Mouse (Mus musculus) olfactory bulb, adult 2 months (tissue): ENCODE data around the gene Ube4b.

Source experiments
- CTCF ChIP-seq: fragments of 200-500 bp; IDR thresholded peaks from 2 replicates; pipeline ENCODE4 v1.5.1; 2012; ENCODE audit warnings: low read depth, mild to moderate bottlenecking, low read length, moderate library complexity; ENCODE audit not compliant: insufficient read depth
- POLR2A ChIP-seq: fragments of 200-500 bp; IDR thresholded peaks from 2 replicates; pipeline ENCODE4 v1.6.1; 2012; ENCODE audit warnings: mild to moderate bottlenecking, low read depth, low read length, moderate library complexity; ENCODE audit not compliant: insufficient read depth

DNA sequence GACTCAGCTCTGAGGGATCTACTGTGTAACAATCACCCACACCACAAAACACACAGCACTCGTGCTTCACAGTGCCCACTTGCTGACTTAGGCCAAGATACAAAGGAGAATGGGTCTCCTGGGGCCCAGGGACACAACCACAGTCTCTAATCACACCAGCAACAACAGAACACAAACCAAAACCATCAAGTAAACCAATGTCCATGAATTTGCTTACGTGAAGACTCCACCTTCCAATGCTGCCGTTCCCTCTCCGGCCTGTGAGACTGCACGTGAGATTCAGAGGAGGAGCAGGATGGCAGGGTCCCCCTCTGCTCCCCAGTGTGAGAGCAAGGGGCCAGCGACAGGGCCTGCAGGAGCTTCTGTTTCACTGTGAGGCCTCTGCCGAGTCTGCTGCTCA lies 93.8 kb downstream of the Ube4b start:
- TF ChIP-seq POLR2A (no peak), CTCF (no peak)
